Mouse (Mus musculus): ENCODE data around the gene Chrnb4. TPM values are rescaled to one million over a fixed set of nuclear protein-coding genes. Genes with fewer than 3 reads are reported as not detected.
A peak's percentile ranks its signal among the peaks of the same experiment; 100 is the strongest.

Chrnb4 gene
- polyA plus RNA-seq, 1 experiment from 2014 or later, result 0.79 TPM

DNA sequence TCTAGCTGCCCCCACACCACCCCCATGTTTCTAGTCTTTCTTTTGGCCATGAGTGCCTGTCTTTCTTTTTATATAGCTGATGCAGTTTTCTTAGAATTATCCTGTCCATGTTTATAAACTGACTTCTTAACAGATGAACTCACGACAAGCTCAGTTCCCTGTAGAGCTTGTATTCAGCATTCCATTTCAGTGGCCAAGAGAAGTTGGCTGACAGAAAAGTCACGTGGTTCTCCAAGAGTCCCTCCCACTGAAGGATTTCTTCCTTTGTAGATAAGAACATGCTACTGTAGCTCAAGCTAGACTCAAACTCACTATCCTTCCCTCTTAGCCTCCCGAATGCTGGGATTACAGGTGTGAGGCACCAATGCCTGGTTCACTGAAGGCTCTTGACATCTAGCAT lies 31.7 kb downstream of the Chrnb4 start:
- no peak overlapping the region for H3K4me2 ChIP-seq (ENCODE audit: low read depth, low read length)
- DNase-seq (ENCODE audit: low spot score) (no peak), ATAC-seq (replicated peaks; ENCODE audit: insufficient number of reproducible peaks, low FRiP score, low TSS enrichment, low read depth) (no peak)
- H3K36me3 ChIP-seq (replicated peaks; ENCODE audit: control insufficient read depth, insufficient read depth, low read depth, low read length), result no peaks in the 10 kb centered on the region
- WGBS, result 83% methylated on average over 3 of the region's 3 CpGs
- no peak overlapping the region for H3K27ac ChIP-seq (replicated peaks; ENCODE audit: low read depth, low read length)
- H3K27me3 ChIP-seq (ENCODE audit: control insufficient read depth, insufficient read depth, low read length), result no peaks in the 10 kb centered on the region; the same call in 1 of the 2 replicates
- no peak overlapping the region for H3K4me3 ChIP-seq (ENCODE audit: low read depth, low read length)
- H3K9me3 ChIP-seq (replicated peaks; ENCODE audit: control insufficient read depth, low read length), result no peaks in the 10 kb centered on the region
- no peaks in the 10 kb centered on the region for H3K4me1 ChIP-seq (ENCODE audit: control insufficient read depth, insufficient read depth, low read length)
- no peak overlapping the region for H3K9ac ChIP-seq (replicated peaks; ENCODE audit: low read length)

DNA sequence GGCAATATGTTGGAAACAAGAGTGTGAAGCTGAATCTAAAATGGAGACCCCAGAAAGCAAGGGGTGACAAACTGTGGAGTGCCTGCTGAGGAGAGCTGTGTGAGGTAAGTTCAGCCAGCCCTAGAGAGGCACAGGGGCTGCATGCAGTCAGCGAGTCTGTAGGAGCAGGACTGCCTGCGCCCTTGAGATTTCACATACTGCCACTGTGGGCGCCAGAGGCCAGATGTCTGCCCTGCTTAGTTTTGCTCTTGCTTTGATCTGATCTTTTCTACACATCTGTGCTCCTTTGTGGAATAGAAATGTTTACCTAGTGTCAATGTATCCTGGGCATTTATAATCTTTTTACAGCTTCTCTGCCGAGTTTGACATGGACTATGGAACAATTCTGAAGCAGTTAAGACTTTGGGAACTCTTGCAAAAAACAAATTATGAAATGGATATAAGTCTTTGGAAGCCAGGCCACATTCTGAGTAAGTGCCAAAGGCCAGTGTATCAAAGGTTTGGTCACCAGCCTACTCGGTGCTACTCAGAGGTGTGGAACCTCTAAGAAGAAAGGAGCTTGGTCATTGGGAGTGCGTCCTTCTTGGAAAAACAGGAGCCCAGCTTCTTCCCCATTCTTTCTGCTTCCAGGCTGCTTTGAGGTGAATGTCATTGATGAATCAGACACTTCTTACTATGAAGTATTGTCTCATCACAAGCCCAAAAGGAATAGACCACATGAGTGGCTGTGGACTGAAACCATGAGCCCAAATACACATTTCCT lies 37.8 kb downstream of the Chrnb4 start:
- Histone ChIP-seq H3K27me3 (ENCODE audit: control insufficient read depth, insufficient read depth, low read length) (no peaks in the 10 kb centered on the region), H3K4me3 (ENCODE audit: low read depth, low read length) (no peak overlapping the region), H3K27ac (replicated peaks; ENCODE audit: low read depth, low read length) (no peak overlapping the region), H3K36me3 (replicated peaks; ENCODE audit: control insufficient read depth, insufficient read depth, low read depth, low read length) (no peaks in the 10 kb centered on the region), H3K4me1 (ENCODE audit: control insufficient read depth, insufficient read depth, low read length) (no peaks in the 10 kb centered on the region), H3K9me3 (replicated peaks; ENCODE audit: control insufficient read depth, low read length) (no peaks in the 10 kb centered on the region), H3K4me2 (ENCODE audit: low read depth, low read length) (no peak overlapping the region), H3K9ac (replicated peaks; ENCODE audit: low read length) (no peak overlapping the region)
- no peak for ATAC-seq (replicated peaks; ENCODE audit: insufficient number of reproducible peaks, low FRiP score, low TSS enrichment, low read depth)
- DNase-seq (ENCODE audit: low spot score), result peak; percentile 46
- 52% methylated on average over 6 of the region's 6 CpGs for WGBS

DNA sequence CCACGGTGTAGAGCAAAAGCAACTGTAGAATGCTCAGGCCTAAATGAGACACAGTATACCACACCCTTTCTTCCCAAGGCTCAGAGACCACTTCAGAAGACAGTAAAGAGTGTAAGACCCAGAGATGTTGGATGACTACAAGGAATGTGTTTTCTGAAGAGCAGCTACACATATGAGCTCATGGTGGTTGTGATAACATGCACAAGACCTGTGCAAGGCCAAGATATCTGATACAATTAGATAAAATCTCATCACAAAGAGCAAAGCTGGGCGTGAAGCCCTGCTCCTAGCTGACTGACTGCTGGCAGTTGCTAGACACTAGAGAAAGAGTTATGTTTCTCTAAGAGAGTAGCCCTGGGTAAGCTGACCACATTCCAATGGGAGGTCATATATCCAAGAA lies 38.9 kb downstream of the Chrnb4 start:
- 81% methylated on average over 2 of the region's 2 CpGs for WGBS
- H3K27me3 ChIP-seq (ENCODE audit: control insufficient read depth, insufficient read depth, low read length), result no peaks in the 10 kb centered on the region
- no peaks in the 10 kb centered on the region for H3K4me1 ChIP-seq (ENCODE audit: control insufficient read depth, insufficient read depth, low read length)

DNA sequence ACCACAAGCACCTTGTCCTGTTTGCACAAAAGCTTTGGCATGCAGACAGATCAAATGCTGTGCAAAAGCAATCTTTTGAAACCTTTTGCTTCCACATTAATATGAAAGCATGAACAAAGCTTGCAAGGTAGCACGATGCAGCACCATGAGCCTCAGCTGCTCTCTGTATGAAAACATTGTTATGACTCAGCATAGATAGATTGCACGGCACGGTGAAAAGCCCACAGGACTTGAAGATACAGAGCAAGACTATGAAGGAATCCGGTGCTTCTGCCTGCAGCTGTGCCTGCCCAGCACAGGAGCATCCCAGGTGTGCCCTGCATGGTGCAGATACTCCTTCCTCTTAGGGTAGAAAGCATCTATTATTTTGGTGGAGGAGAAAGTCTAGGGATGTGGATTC lies 45.0 kb downstream of the Chrnb4 start:
- Histone ChIP-seq H3K4me1 (ENCODE audit: control insufficient read depth, insufficient read depth, low read length) (no peaks in the 10 kb centered on the region), H3K9ac (replicated peaks; ENCODE audit: low read length) (no peak overlapping the region), H3K27me3 (ENCODE audit: control insufficient read depth, insufficient read depth, low read length) (no peaks in the 10 kb centered on the region), H3K4me2 (ENCODE audit: low read depth, low read length) (no peak overlapping the region), H3K27ac (replicated peaks; ENCODE audit: low read depth, low read length) (no peak overlapping the region), H3K36me3 (replicated peaks; ENCODE audit: control insufficient read depth, insufficient read depth, low read depth, low read length) (no peaks in the 10 kb centered on the region), H3K4me3 (ENCODE audit: low read depth, low read length) (no peak overlapping the region), H3K9me3 (replicated peaks; ENCODE audit: control insufficient read depth, low read length) (no peaks in the 10 kb centered on the region)
- DNase-seq (ENCODE audit: low spot score), result no peak
- 75% methylated on average over 4 of the region's 4 CpGs for WGBS
- no peak for ATAC-seq (replicated peaks; ENCODE audit: insufficient number of reproducible peaks, low FRiP score, low TSS enrichment, low read depth)

More for the DNA sequence above, 38.9 kb downstream of the Chrnb4 start:
- H3K4me3 ChIP-seq (ENCODE audit: low read depth, low read length), result no peak overlapping the region
- H3K9me3 ChIP-seq (replicated peaks; ENCODE audit: control insufficient read depth, low read length), result no peaks in the 10 kb centered on the region
- no peak overlapping the region for H3K27ac ChIP-seq (replicated peaks; ENCODE audit: low read depth, low read length)
- H3K36me3 ChIP-seq (replicated peaks; ENCODE audit: control insufficient read depth, insufficient read depth, low read depth, low read length), result no peaks in the 10 kb centered on the region
- no peak for ATAC-seq (replicated peaks; ENCODE audit: insufficient number of reproducible peaks, low FRiP score, low TSS enrichment, low read depth)
- no peak for DNase-seq (ENCODE audit: low spot score)
- H3K9ac ChIP-seq (replicated peaks; ENCODE audit: low read length), result no peak overlapping the region
- H3K4me2 ChIP-seq (ENCODE audit: low read depth, low read length), result no peak overlapping the region

DNA sequence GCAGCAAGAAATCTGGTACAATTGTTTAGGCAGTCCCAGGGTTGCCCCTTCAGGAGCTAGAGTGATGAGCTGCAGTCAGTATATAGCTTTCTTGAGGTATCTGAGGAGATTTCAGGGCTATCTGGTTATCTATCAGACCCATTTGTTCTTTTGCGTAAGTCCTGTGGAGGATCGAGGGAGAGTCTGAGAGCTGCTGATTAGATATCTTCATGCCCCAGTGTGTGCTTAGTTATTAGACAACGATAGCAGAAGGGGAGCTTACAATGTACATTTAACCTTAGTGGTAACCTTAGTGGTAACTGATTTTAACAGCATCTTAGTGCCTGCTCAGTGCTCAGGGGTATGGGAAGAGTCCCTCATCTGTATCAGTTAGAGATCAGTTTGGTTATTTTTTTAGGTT lies 52.9 kb downstream of the Chrnb4 start:
- Histone ChIP-seq H3K4me2 (ENCODE audit: low read depth, low read length) (no peak overlapping the region), H3K4me3 (ENCODE audit: low read depth, low read length) (no peak overlapping the region), H3K9ac (replicated peaks; ENCODE audit: low read length) (no peak overlapping the region), H3K9me3 (replicated peaks; ENCODE audit: control insufficient read depth, low read length) (no peaks in the 10 kb centered on the region), H3K36me3 (replicated peaks; ENCODE audit: control insufficient read depth, insufficient read depth, low read depth, low read length) (no peaks in the 10 kb centered on the region), H3K4me1 (ENCODE audit: control insufficient read depth, insufficient read depth, low read length) (no peaks in the 10 kb centered on the region), H3K27me3 (ENCODE audit: control insufficient read depth, insufficient read depth, low read length) (no peaks in the 10 kb centered on the region), H3K27ac (replicated peaks; ENCODE audit: low read depth, low read length) (no peak overlapping the region)
- ATAC-seq (replicated peaks; ENCODE audit: insufficient number of reproducible peaks, low FRiP score, low TSS enrichment, low read depth) (no peak), DNase-seq (ENCODE audit: low spot score) (no peak)
- WGBS, result 82% methylated on average over 3 of the region's 3 CpGs

DNA sequence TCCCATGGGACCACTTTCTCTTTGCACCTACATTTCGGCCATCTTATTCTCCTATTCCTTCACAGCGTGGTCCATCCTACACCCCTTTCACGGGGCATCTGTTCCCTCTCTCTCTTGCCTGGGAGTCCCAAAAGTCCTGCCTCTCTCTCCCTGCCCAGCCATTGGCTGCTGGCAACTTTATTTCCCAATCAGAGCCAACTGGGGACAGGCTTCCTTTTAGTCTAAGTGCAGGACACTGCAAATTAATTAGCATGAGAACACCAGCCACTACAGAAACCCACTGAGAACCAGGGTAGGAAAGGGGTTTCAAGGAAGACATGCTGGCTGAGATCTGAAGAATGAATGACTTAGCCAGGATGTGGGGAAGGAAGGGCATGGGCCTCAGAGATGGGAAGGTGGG lies 54.2 kb downstream of the Chrnb4 start:
- DNase-seq (ENCODE audit: low spot score) (no peak), ATAC-seq (replicated peaks; ENCODE audit: insufficient number of reproducible peaks, low FRiP score, low TSS enrichment, low read depth) (no peak)
- H3K27ac ChIP-seq (replicated peaks; ENCODE audit: low read depth, low read length), result no peak overlapping the region
- H3K9me3 ChIP-seq (replicated peaks; ENCODE audit: control insufficient read depth, low read length), result no peaks in the 10 kb centered on the region
- H3K4me2 ChIP-seq (ENCODE audit: low read depth, low read length), result no peak overlapping the region
- H3K36me3 ChIP-seq (replicated peaks; ENCODE audit: control insufficient read depth, insufficient read depth, low read depth, low read length), result no peaks in the 10 kb centered on the region
- no peaks in the 10 kb centered on the region for H3K4me1 ChIP-seq (ENCODE audit: control insufficient read depth, insufficient read depth, low read length)
- 49% methylated on average over 3 of the region's 3 CpGs for WGBS
- H3K9ac ChIP-seq (replicated peaks; ENCODE audit: low read length), result no peak overlapping the region
- H3K4me3 ChIP-seq (ENCODE audit: low read depth, low read length), result no peak overlapping the region
- H3K27me3 ChIP-seq (ENCODE audit: control insufficient read depth, insufficient read depth, low read length), result no peaks in the 10 kb centered on the region

DNA sequence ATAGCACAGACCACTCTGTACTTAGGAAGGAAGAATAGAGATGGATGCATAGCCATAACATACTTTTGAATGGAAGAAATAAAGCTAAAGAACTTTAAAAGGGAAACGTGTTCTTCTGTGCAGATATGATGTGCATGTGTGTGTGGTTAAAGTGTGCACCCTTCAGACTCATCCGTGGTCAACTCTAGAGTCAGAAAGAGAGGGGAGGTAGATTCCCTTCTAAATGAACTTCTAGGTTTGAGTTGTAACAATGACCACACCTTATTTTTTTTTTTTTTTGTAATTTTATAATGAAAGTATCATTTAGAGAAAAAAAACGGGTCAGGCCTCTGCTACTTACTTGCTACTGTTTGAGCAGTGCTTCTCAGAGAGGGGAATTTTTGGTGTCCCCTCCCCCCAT lies 58.2 kb downstream of the Chrnb4 start:
- Histone ChIP-seq H3K4me2 (ENCODE audit: low read depth, low read length) (no peak overlapping the region), H3K36me3 (replicated peaks; ENCODE audit: control insufficient read depth, insufficient read depth, low read depth, low read length) (no peaks in the 10 kb centered on the region), H3K27ac (replicated peaks; ENCODE audit: low read depth, low read length) (no peak overlapping the region), H3K27me3 (ENCODE audit: control insufficient read depth, insufficient read depth, low read length) (no peaks in the 10 kb centered on the region), H3K4me1 (ENCODE audit: control insufficient read depth, insufficient read depth, low read length) (no peaks in the 10 kb centered on the region), H3K4me3 (ENCODE audit: low read depth, low read length) (no peak overlapping the region), H3K9ac (replicated peaks; ENCODE audit: low read length) (no peak overlapping the region), H3K9me3 (replicated peaks; ENCODE audit: control insufficient read depth, low read length) (no peaks in the 10 kb centered on the region)
- DNase-seq (ENCODE audit: low spot score) (no peak), ATAC-seq (replicated peaks; ENCODE audit: insufficient number of reproducible peaks, low FRiP score, low TSS enrichment, low read depth) (no peak)
- 81% methylated on average over 3 of the region's 3 CpGs for WGBS

DNA sequence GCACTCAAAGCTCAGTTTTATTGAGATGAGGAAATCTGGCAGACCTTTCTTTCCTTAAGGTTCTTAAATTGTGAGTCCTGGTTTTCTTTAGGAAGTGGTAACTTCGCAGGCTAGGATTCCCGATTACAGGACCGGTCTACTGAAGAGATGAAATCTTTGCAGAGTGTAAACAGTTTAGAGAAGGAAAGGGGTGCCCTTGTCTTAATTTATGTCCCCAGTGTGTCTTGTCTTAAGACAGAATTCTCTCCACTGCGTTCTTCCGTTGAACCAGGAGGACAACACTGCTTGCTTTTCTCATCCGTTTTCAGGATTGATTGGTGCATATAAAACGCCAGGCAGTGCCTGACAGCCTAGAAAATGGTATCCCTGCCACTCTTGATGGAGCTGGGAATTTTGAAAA lies 66.2 kb downstream of the Chrnb4 start:
- WGBS, result 6% methylated on average over 7 of the region's 7 CpGs
- peaks cover 20% of the 10 kb centered on the region for H3K27me3 ChIP-seq (ENCODE audit: control insufficient read depth, insufficient read depth, low read length)
- ATAC-seq (replicated peaks; ENCODE audit: insufficient number of reproducible peaks, low FRiP score, low TSS enrichment, low read depth) (no peak), DNase-seq (ENCODE audit: low spot score) (peak; percentile 30)
- no peaks in the 10 kb centered on the region for H3K36me3 ChIP-seq (replicated peaks; ENCODE audit: control insufficient read depth, insufficient read depth, low read depth, low read length)
- no peaks in the 10 kb centered on the region for H3K4me1 ChIP-seq (ENCODE audit: control insufficient read depth, insufficient read depth, low read length)
- H3K4me2 ChIP-seq (ENCODE audit: low read depth, low read length), result no peak overlapping the region; the same call in 1 of the 2 replicates
- H3K9ac ChIP-seq (replicated peaks; ENCODE audit: low read length), result no peak overlapping the region
- H3K4me3 ChIP-seq (ENCODE audit: low read depth, low read length), result peak overlapping the region; percentile 59; the same call in 1 of the 2 replicates
- no peaks in the 10 kb centered on the region for H3K9me3 ChIP-seq (replicated peaks; ENCODE audit: control insufficient read depth, low read length)
- H3K27ac ChIP-seq (replicated peaks; ENCODE audit: low read depth, low read length), result no peak overlapping the region
